Mouse (Mus musculus) spleen, postnatal 0 days (tissue): ENCODE results near the gene Crygd. TPM values are rescaled to one million over a fixed set of nuclear protein-coding genes. Genes with fewer than 3 reads are reported as not detected.

Source experiments
- polyA plus RNA-seq: library from polyadenylated mRNA; unstranded; fragments of >200 nt; fragmentation: Nextera tagmentation; extraction: Ambion mirVana; gene quantifications from 2 replicates; pipeline ENCODE4 v1.2.1, GENCODE M21; 2015

The Crygd gene
- not detected in 2 replicates for polyA plus RNA-seq

DNA sequence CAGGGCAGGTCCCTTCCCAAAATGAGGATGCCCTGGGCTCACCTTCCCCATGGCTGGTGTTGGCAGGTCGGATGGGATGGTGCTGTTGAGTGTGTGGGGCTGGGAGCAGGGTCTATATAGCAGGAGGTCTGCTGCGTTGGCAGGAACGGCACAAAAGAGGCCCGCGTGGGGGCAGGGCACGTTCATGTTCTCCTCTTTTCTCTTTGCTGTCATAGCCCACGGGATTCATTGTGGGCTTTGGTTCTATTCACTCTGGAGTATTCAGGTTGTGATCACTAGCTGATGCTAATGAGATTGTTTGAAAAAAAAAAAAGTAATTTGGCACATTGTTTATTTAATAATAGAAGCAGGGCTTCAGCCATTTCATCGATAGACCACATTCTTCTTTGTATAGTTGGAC, at the start of gene Crygd:
TSS of gene Crygd (minus strand) at position 101 of the 400 bp plus-strand sequence.

GRCm38 (mm10) chr1:65103273-65103672, 40.0 kb upstream of the Crygd start, which contains the start of gene Cryga:
Gene Cryga, minus strand, starts transcription at chr1:65103373.

GRCm38 (mm10) chr1:65082188-65082587, 18.9 kb upstream of the Crygd start, which contains the start of gene Crygb:
Gene Crygb, minus strand, starts transcription at chr1:65082288.

DNA sequence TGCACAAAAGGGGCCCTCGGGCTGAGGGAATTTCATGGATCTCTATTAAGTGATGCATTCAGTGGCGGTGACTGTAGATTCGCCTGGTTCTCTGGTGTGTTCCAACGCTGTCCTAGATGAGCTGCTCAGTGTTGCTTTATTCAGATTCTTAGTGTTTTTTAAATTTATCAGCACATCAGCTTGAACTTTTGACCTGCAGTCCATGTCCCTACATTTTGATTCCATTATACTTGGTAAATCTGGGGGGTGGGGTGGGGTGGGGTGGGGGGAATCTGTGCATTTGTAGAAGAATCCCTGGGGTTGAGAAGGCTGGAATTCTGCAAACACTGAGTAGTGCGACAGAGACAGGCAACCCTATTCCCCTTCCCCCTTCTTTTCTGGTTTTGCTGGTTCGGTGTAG, 10.3 kb upstream of the Crygd start, which contains the start of gene Crygc:
TSS of gene Crygc (minus strand) at position 101 of the 400 bp plus-strand sequence.

GRCm38 (mm10) chr1:65050952-65051351, 12.3 kb downstream of the Crygd start, which contains the start of gene Cryge:
Gene Cryge, minus strand, starts transcription at chr1:65051149.

GRCm38 (mm10) chr1:65032641-65033040, 30.6 kb downstream of the Crygd start, which contains the start of gene Akr1cl:
Gene Akr1cl, minus strand, starts transcription at chr1:65032759.

Other genes with a start within 250 kb of the Crygd start
- 5.8 and 6.0 TPM in 2 replicates for gene Plekhm3, start 106.6 kb downstream of the Crygd start, polyA plus RNA-seq
- not detected in 2 replicates for gene Akr1cl, start 30.7 kb downstream of the Crygd start, polyA plus RNA-seq
- not detected in 2 replicates for gene Cryge, start 12.3 kb downstream of the Crygd start, polyA plus RNA-seq
- not detected in 2 replicates for gene Crygc, start 10.2 kb upstream of the Crygd start, polyA plus RNA-seq
- gene Crygb, start 18.8 kb upstream of the Crygd start, polyA plus RNA-seq = not detected in 2 replicates
- not detected in 2 replicates for gene Cryga, start 39.9 kb upstream of the Crygd start, polyA plus RNA-seq
- 0.17 TPM in 1 of 2 replicates, not detected in the other for gene Gm28845, start 56.1 kb upstream of the Crygd start, polyA plus RNA-seq
- gene D630023F18Rik, start 59.8 kb upstream of the Crygd start, polyA plus RNA-seq = 0.23 and 0.31 TPM in 2 replicates
- gene Idh1, start 123.0 kb upstream of the Crygd start, polyA plus RNA-seq = 29.1 and 38.1 TPM in 2 replicates
- 6.3 and 6.9 TPM in 2 replicates for gene Pikfyve, start 123.2 kb upstream of the Crygd start, polyA plus RNA-seq
- not detected in 2 replicates for gene Pth2r, start 218.6 kb upstream of the Crygd start, polyA plus RNA-seq